Mouse (Mus musculus) megakaryocyte progenitor cell, adult 5-6 weeks (primary cell): ENCODE measurements around the gene Chpt1. TPM values are rescaled to one million over a fixed set of nuclear protein-coding genes. Genes with fewer than 3 reads are reported as not detected.
"Not testable (repeated sequence)": the region's sequence is repeated elsewhere in the genome, so short reads cannot be mapped to it uniquely, and the experiment has no call there.

Experiments used
- ATAC-seq: replicated peaks from 2 replicates; pipeline ENCODE4 v1.8.0; 2016; ENCODE audit warnings: mild to moderate bottlenecking, moderate TSS enrichment, inconsistent platforms; ENCODE audit not compliant: poor library complexity
- total RNA-seq, 2 experiments: library from RNA; stranded (forward) in 1 of 2; stranded (reverse) in 1 of 2; fragments of 157-497, 149-512 nt in 1 of 2; fragments of 200-1000 nt in 1 of 2; gene quantifications; 2 replicates each; pipeline versions ENCODE4 v1.2.3 to v1.2.4; 2015 to 2017

The Chpt1 gene
- total RNA-seq (2015) = 26.2 and 32.4 TPM in 2 replicates
- 22.4 and 22.9 TPM in 2 replicates for total RNA-seq (2017)

- ATAC-seq = peak; percentile 74
Measured at GRCm38 (mm10) chr10:88503421-88504314, at the start of gene Chpt1. TSS of gene Chpt1 (minus strand) at chr10:88504073.

GRCm38 (mm10) chr10:88552738-88553137 lies 48.9 kb upstream of the Chpt1 start:
- ATAC-seq = peak; percentile 48; the same call in 1 of the 2 replicates

- 0 out of 2 replicates have a peak, but pooled peaks have one; percentile 65 for ATAC-seq
Measured at GRCm38 (mm10) chr10:88550225-88550624, 46.4 kb upstream of the Chpt1 start.

GRCm38 (mm10) chr10:88547635-88548034 lies 43.8 kb upstream of the Chpt1 start:
- no peak for ATAC-seq

GRCm38 (mm10) chr10:88530631-88531030 lies 26.8 kb upstream of the Chpt1 start:
- no peak for ATAC-seq

- ATAC-seq = no peak
Measured at GRCm38 (mm10) chr10:88524016-88524415, 20.1 kb upstream of the Chpt1 start.

GRCm38 (mm10) chr10:88523212-88523611 lies 19.3 kb upstream of the Chpt1 start:
- ATAC-seq = no peak

GRCm38 (mm10) chr10:88522795-88523194 lies 18.9 kb upstream of the Chpt1 start:
- ATAC-seq = no peak

- not testable (repeated sequence) for ATAC-seq
Measured at GRCm38 (mm10) chr10:88515049-88515448, 11.2 kb upstream of the Chpt1 start.

GRCm38 (mm10) chr10:88514495-88514894 lies 10.6 kb upstream of the Chpt1 start:
- ATAC-seq = peak; percentile 98

GRCm38 (mm10) chr10:88513574-88514135 lies 9.8 kb upstream of the Chpt1 start:
- ATAC-seq = peak; percentile 33

GRCm38 (mm10) chr10:88511355-88511754 lies 7.5 kb upstream of the Chpt1 start:
- no peak for ATAC-seq

- no peak for ATAC-seq
Measured at GRCm38 (mm10) chr10:88510503-88511271, 6.8 kb upstream of the Chpt1 start.

- ATAC-seq = 0 out of 2 replicates have a peak, but pooled peaks have one; percentile 12
Measured at GRCm38 (mm10) chr10:88507691-88508143, 3.8 kb upstream of the Chpt1 start.

GRCm38 (mm10) chr10:88505256-88505655 lies 1.4 kb upstream of the Chpt1 start:
- ATAC-seq = no peak

GRCm38 (mm10) chr10:88504481-88504880 lies 608 bp upstream of the Chpt1 start:
- peak; percentile 69 for ATAC-seq

GRCm38 (mm10) chr10:88502919-88503318 lies 954 bp downstream of the Chpt1 start:
- ATAC-seq = no peak

- ATAC-seq = no peak
Measured at GRCm38 (mm10) chr10:88501886-88502765, 1.7 kb downstream of the Chpt1 start.

GRCm38 (mm10) chr10:88501370-88501769 lies 2.5 kb downstream of the Chpt1 start:
- ATAC-seq = no peak

- ATAC-seq = no peak
Measured at GRCm38 (mm10) chr10:88499993-88500392, 3.9 kb downstream of the Chpt1 start.
